Mouse (Mus musculus) inflammation-experienced regulatory T-cells, adult 6 months (primary cell): Measurements from ENCODE around the gene Rasgef1b. TPM values are rescaled to one million over a fixed set of nuclear protein-coding genes. Genes with fewer than 3 reads are reported as not detected.

Experiments
- ATAC-seq: one replicate; pipeline ENCODE4 v1.8.0; 2017
- polyA plus RNA-seq, 3 experiments: library from polyadenylated mRNA; unstranded; fragments of 100-300 nt; shearing (Covaris generic); gene quantifications; one replicate each; pipeline ENCODE4 v1.2.1; 2017

Rasgef1b gene
- polyA plus RNA-seq, 3 experiments from 2014 or later: 1.6 to 3.3 (median 2.5) TPM

GRCm38 (mm10) chr5:99368615-99369014, 360.2 kb downstream of the Rasgef1b start:
- ATAC-seq: no peak

- ATAC-seq: no peak
Measured at GRCm38 (mm10) chr5:99360531-99360930, 368.3 kb downstream of the Rasgef1b start.

- no peak for ATAC-seq
Measured at GRCm38 (mm10) chr5:99359251-99359650, 369.6 kb downstream of the Rasgef1b start.

GRCm38 (mm10) chr5:99354640-99355132, 374.2 kb downstream of the Rasgef1b start:
- no peak for ATAC-seq

GRCm38 (mm10) chr5:99350030-99350429, 378.8 kb downstream of the Rasgef1b start:
- ATAC-seq: no peak

GRCm38 (mm10) chr5:99348257-99348849, 380.5 kb downstream of the Rasgef1b start:
- no peak for ATAC-seq

GRCm38 (mm10) chr5:99342527-99342926, 386.3 kb downstream of the Rasgef1b start:
- ATAC-seq: no peak

GRCm38 (mm10) chr5:99340311-99340989, 388.4 kb downstream of the Rasgef1b start:
- ATAC-seq: no peak

- peak; percentile 46 for ATAC-seq
Measured at GRCm38 (mm10) chr5:99339790-99340189, 389.1 kb downstream of the Rasgef1b start.

- ATAC-seq: no peak
Measured at GRCm38 (mm10) chr5:99338826-99339225, 390.0 kb downstream of the Rasgef1b start.

- peak; percentile 84 for ATAC-seq
Measured at GRCm38 (mm10) chr5:99336427-99336826, 392.4 kb downstream of the Rasgef1b start.

- peak; percentile 51 for ATAC-seq
Measured at GRCm38 (mm10) chr5:99334017-99334416, 394.8 kb downstream of the Rasgef1b start.

GRCm38 (mm10) chr5:99332021-99332420, 396.8 kb downstream of the Rasgef1b start:
- ATAC-seq: no peak

- ATAC-seq: no peak
Measured at GRCm38 (mm10) chr5:99329065-99329464, 399.8 kb downstream of the Rasgef1b start.

- ATAC-seq: no peak
Measured at GRCm38 (mm10) chr5:99327019-99327418, 401.8 kb downstream of the Rasgef1b start.

GRCm38 (mm10) chr5:99325301-99325700, 403.6 kb downstream of the Rasgef1b start:
- no peak for ATAC-seq

GRCm38 (mm10) chr5:99320783-99321182, 408.1 kb downstream of the Rasgef1b start:
- no peak for ATAC-seq

GRCm38 (mm10) chr5:99297939-99298338, 430.9 kb downstream of the Rasgef1b start:
- no peak for ATAC-seq

GRCm38 (mm10) chr5:99296348-99296747, 432.5 kb downstream of the Rasgef1b start:
- no peak for ATAC-seq

GRCm38 (mm10) chr5:99292287-99292851, 436.5 kb downstream of the Rasgef1b start:
- ATAC-seq: no peak

- ATAC-seq: no peak
Measured at GRCm38 (mm10) chr5:99291084-99291830, 437.6 kb downstream of the Rasgef1b start.

- no peak for ATAC-seq
Measured at GRCm38 (mm10) chr5:99288262-99288661, 440.6 kb downstream of the Rasgef1b start.

- ATAC-seq: no peak
Measured at GRCm38 (mm10) chr5:99287647-99288185, 441.1 kb downstream of the Rasgef1b start.
